Mouse (Mus musculus) right cerebral cortex, adult 2 months (tissue): ENCODE measurements around the gene Fancf.

ENCODE experiments used
- DNase-seq, 2 experiments: peaks; one replicate each; pipeline ENCODE4 v3.0.0; 2021 to 2022; ENCODE audit warnings: low spot score in 2 of 2

Fancf gene

GRCm38 (mm10) chr7:51862097-51862492 lies at the start of gene Fancf:
Gene Fancf (minus strand): TSS chr7:51862267.
- peak; percentile 99 to 100 for DNase-seq

- no peak for DNase-seq
Measured at GRCm38 (mm10) chr7:51899066-51899465, 37.0 kb upstream of the Fancf start.

GRCm38 (mm10) chr7:51894939-51895338 lies 32.9 kb upstream of the Fancf start:
- DNase-seq = no peak

- no peak for DNase-seq
Measured at GRCm38 (mm10) chr7:51894133-51894801, 32.2 kb upstream of the Fancf start.

DNA sequence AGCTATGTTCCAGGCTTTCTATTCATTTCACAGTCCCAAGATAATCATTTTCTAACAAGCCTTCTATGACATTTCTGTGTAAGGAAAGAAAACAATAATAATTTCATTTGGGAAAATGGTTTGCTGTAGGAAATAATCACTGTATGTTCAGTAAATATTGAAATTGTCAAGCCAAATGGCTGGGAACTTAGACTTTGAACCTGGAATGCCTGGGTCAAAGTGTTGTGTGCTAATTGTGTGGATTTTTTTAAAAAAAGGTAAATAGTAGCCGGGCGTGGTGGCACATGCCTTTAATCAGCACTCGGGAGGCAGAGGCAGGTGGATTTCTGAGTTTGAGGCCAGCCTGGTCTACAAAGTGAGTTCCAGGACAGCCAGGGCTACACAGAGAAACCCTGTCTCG lies 30.9 kb upstream of the Fancf start:
- DNase-seq = no peak

- DNase-seq = no peak
Measured at GRCm38 (mm10) chr7:51892224-51892965, 30.3 kb upstream of the Fancf start.

DNA sequence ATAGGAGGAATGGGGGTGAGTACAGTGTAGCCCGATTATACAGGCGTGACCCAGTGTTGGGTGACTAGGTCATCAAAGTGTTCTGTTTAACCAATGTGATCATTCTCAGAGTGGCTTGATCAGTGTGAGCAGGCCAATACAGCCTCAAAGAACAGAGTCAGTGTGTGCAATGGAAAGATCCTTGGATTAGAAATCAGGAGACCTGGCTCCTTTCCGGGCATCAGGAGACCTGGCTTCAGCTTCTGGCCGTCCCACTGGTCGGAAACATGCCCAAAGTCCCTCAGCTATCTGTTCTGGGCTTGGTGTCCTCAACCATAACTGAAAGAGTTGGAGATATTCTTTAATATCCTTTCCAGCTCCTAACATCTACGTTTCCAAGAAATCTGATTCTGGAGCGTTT lies 27.5 kb upstream of the Fancf start:
- DNase-seq = no peak

GRCm38 (mm10) chr7:51887678-51888567 lies 25.9 kb upstream of the Fancf start:
- DNase-seq = no peak

DNA sequence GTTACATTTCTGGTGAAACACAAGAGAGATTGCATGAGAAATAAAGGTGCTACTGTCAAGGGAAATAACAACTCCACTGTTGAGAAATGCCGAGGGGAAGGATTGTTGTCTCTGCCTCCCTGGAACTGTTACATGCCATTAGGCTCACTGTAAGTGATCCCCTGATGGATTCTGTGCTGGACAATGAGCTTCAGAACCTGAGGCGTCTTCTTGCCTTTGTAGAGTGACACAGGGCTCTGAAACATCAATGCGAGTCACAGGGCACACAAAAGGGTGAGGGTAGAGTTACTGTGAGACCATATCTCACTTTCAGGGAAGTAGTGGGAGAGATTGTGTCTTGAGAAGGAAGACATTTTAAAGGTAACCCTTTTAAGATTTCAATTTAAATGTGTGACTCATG lies 23.3 kb upstream of the Fancf start:
- no peak for DNase-seq

DNA sequence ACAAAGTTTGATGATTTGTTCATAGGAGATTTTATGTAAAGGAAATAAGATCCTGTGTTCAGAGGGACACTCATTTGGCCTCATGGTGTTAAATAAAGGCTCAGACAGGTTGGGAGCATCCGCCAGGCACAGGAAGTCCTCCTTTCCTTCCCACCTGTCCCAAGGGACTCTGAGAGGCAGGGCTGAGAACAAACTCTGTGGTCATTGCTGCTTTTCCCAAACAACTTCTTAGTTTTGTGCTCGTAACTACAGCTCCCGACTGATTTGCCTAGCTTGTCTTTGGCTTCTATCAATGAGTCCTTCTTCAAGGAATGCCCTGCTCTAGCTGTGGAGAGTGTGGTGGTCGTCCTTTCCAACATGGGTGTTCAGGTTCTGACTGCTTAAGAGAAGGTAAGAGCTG lies 18.1 kb upstream of the Fancf start:
- DNase-seq = no peak

GRCm38 (mm10) chr7:51879136-51879723 lies 17.2 kb upstream of the Fancf start:
- peak; percentile 66 to 78 for DNase-seq

DNA sequence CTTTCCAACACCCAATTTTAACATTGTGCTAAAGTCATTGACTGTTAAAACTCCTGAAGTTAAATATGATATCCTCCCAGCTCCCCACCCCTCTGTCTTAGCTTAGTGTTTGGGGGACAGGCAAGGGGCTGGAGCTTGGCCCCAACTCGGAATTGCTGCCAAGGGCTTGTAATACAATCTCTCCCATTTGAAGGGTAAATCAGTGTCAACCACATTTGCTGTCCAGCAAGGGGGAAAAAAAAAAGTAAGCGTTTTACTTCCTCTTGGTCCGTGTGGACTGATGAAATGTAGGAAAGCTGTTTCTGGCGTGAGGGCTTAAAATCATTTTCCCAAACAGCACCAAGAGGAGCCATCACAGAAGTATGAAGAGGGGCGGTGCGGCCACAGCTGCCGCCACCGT lies 16.7 kb upstream of the Fancf start:
- no peak for DNase-seq

DNA sequence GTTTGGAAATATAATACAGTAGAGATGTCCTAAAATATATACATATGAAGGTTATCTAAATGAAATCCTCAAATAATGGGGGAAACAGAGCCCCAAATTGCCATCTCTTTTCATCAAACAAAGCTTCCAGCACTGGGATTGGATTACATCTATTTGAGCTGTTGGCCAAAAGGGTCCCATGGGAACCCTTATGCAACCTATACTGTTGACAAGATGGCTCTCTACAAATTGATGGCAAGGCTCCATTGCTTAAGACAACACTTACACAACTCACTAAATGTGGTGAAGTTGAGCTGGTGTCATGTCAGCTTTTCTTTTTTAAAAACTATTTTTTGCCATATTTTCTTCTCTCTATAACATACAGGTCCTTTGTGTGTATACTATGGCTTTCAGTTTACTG lies 14.2 kb upstream of the Fancf start:
- no peak for DNase-seq

- no peak for DNase-seq
Measured at GRCm38 (mm10) chr7:51872597-51872996, 10.5 kb upstream of the Fancf start.

DNA sequence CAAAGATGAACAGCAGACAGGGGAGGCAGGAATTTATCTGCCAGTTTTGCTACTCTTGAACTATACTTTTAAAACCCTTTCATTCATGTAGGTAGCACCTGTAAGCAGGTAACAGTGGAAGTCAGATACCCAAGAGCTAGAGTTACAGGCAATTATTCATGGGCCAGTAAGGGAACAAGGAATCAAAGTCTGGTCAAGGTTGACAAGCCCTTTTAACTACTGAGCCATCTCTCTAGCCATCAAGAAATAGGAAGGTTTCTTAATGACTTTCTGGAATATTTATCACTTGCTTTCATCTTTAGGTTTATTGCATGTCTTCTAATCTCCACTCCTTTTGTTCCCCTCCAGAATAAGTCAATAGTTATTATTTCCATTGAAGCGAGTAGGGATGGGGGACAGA lies 10.0 kb upstream of the Fancf start:
- DNase-seq = no peak

GRCm38 (mm10) chr7:51867983-51868382 lies 5.9 kb upstream of the Fancf start:
- no peak for DNase-seq

DNA sequence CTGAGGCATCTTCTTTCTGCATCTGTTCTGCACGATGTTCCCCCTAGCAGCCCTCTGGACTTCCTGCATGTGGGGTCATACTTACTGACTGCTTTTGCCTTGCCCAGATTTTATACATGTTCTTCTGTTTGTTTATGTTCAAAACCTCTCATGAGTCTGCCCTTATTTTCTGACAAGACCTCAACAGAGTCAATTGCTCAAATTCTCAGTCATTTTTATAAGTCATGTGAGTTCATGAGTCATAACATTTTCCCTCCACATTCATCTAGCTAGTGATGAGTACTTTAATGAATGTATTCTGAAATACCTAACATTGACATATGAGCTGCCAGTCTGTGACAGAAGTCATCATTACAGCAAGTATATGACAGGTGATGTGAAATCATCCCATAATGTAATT lies 3.3 kb upstream of the Fancf start:
- no peak for DNase-seq

GRCm38 (mm10) chr7:51862842-51863241 lies 775 bp upstream of the Fancf start:
- no peak for DNase-seq

GRCm38 (mm10) chr7:51861250-51862096 lies 594 bp downstream of the Fancf start, which contains the start of gene Gas2:
Gene Gas2 (plus strand): TSS chr7:51862015.
- peak; percentile 85 to 93 for DNase-seq

DNA sequence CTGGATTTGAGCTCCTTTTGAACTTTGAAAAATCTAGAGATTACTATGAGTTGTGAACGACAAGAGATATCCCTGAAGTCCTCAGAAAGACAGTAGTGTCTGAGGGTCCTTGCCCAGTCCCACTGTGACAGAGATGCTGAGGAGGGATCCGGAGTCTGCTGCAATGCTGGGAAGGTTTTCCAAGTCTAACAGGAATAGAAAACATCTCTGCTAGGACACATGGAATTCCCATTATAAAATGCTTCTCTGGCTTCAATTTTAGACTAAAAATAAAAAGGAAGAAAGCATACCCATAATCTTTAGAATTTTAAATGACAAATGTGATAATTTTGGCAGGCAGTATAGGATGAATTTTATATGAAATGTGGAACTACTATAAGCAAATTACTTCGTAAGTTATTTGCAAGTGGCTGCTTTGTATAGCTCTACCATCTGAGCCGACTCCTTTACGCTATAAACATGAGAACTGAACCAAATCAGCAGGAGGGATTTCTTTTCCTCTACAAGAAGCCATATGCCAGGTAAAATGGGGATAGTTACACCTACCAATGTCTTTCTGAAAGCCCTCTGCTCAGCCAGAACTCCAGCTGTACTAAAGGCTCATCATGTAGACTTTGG lies 10.1 kb downstream of the Fancf start:
- no peak for DNase-seq

- no peak for DNase-seq
Measured at GRCm38 (mm10) chr7:51850877-51851276, 11.2 kb downstream of the Fancf start.
